In the genomic region with DNA sequence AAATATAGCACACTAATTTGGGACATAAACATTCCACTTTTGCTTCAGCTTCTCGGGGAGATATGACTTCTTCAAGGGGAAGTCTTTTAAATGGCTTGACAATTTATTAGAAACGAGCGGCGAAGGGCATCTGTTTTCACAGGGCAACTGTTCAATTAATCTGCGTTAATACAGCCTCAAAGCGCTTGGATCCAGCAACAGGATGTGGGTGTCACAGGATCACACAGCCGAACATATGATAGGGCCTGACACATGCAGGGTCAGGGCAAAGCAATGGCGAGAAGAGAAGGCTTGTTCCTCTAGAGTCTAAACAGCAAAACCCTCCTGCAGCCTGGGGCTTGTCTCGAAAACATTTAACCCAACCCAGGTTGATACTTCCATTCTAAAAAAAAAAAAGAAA, we compare ENCODE assay signal across 1 mouse cellular context.
TF ChIP-seq lines count a peak whose summit lies in the region.

No protein-coding gene starts in this region.

TF ChIP-seq in CH12.LX, 34 proteins besides CTCF, POLR2A, EP300 and RAD21 (continued from another document):
- no peak; the same call in 1 of the 2 replicates for TF ChIP-seq ETS1 (conservative IDR thresholded peaks at IDR 0.05; ENCODE audit: low read depth, low read length)
- no peak for TF ChIP-seq KAT2A (IDR thresholded peaks at IDR 0.05; ENCODE audit: insufficient replicate concordance, low read length)
- TF ChIP-seq SIN3A (IDR thresholded peaks at IDR 0.05; ENCODE audit: low read length): peak; percentile 24; the same call in 1 of the 2 replicates
- TF ChIP-seq MAFK (IDR thresholded peaks at IDR 0.05; ENCODE audit: insufficient replicate concordance, low read length): no peak
